In genomic region chr16:4629950-4630349, GRCm38 (mm10) we compare ENCODE assay signal across 9 mouse cellular contexts. TPM values are rescaled to one million over a fixed set of nuclear protein-coding genes. Genes with fewer than 3 reads are reported as not detected.
DNase-seq lines count a peak whose midpoint lies in the region; ATAC-seq and TF ChIP-seq lines count a peak whose summit lies in the region.
"Had no signal": no experiment of that assay in that cellular context is flagged by ENCODE, and none has a peak within 500 bp of the region (broad histone marks: within the 10 kb centered on the region; RNA-seq: fewer than 3 reads in every experiment).

No protein-coding gene starts in this region.

- H3K27ac ChIP-seq in kidney, embryonic 16.5 days (ENCODE audit: low read length), result no peak overlapping the region
- H3K27ac ChIP-seq in liver, embryonic 15.5 days (replicated peaks), result no peak overlapping the region
- no peak overlapping the region for H3K27ac ChIP-seq in olfactory bulb, adult 2 months (ENCODE audit: insufficient read depth, low read depth, low read length)
- H3K27ac ChIP-seq: stomach, embryonic 15.5 days had no signal

- DNase-seq in A20 (ENCODE audit: low read depth, low spot score), result peak; percentile 70
- peak; percentile 90 to 92 for DNase-seq in adrenal gland, adult 18-20 months (ENCODE audit: low spot score in 2 of 2)
- peak; percentile 77 for DNase-seq in embryo, embryonic 11 days
- peak; percentile 70 to 82 for DNase-seq in heart, adult 9 months (ENCODE audit: low spot score in 2 of 2)
- peak; percentile 74 for DNase-seq in thymus, postnatal 0 days (ENCODE audit: low spot score)

- H3K4me3 ChIP-seq in kidney, embryonic 16.5 days (ENCODE audit: low read length), result no peak overlapping the region
- no peak overlapping the region for H3K4me3 ChIP-seq in liver, embryonic 15.5 days (replicated peaks)
- H3K4me3 ChIP-seq in olfactory bulb, adult 2 months (ENCODE audit: insufficient read depth, low read depth, low read length), result no peak overlapping the region
- H3K4me3 ChIP-seq: stomach, embryonic 15.5 days had no signal

- 0 out of 2 replicates have a peak, but pooled peaks cover 7% of the 10 kb centered on the region for H3K36me3 ChIP-seq in kidney, embryonic 16.5 days (ENCODE audit: insufficient read depth, low read length)
- peaks cover 51% of the 10 kb centered on the region for H3K36me3 ChIP-seq in liver, embryonic 15.5 days (replicated peaks)

- no peak for TF ChIP-seq POLR2A in olfactory bulb, adult 2 months (IDR thresholded peaks at IDR 0.05; ENCODE audit: insufficient read depth, low read depth, low read length)

- no peaks in the 10 kb centered on the region for H3K27me3 ChIP-seq in kidney, embryonic 16.5 days (ENCODE audit: insufficient read depth, low read length)
- no peaks in the 10 kb centered on the region for H3K27me3 ChIP-seq in liver, embryonic 15.5 days
- H3K27me3 ChIP-seq: stomach, embryonic 15.5 days had no signal

- ATAC-seq in kidney, embryonic 16.5 days (ENCODE audit: low FRiP score, low TSS enrichment), result peak; percentile 20; the same call in 1 of the 2 replicates
- ATAC-seq in liver, embryonic 15.5 days (ENCODE audit: insufficient read depth), result 0 out of 2 replicates have a peak, but pooled peaks have one; percentile 47

- H3K9me3 ChIP-seq in kidney, embryonic 16.5 days (ENCODE audit: low read length), result no peaks in the 10 kb centered on the region
- H3K9me3 ChIP-seq in liver, embryonic 15.5 days (replicated peaks), result no peaks in the 10 kb centered on the region
- H3K9me3 ChIP-seq: stomach, embryonic 15.5 days had no signal

- H3K9ac ChIP-seq in kidney, embryonic 16.5 days (replicated peaks; ENCODE audit: low read length), result no peak overlapping the region
- no peak overlapping the region for H3K9ac ChIP-seq in liver, embryonic 15.5 days
- H3K9ac ChIP-seq: stomach, embryonic 15.5 days had no signal

- 23% methylated on average over 6 of the region's 6 CpGs for WGBS in kidney, embryonic 16.5 days
- 19% methylated on average over 6 of the region's 6 CpGs for WGBS in liver, embryonic 15.5 days (ENCODE audit: insufficient replicate concordance)
- 23% methylated on average over 6 of the region's 6 CpGs for WGBS in olfactory bulb, adult 2 months

- H3K4me2 ChIP-seq in kidney, embryonic 16.5 days (replicated peaks; ENCODE audit: low read depth, low read length), result no peak overlapping the region
- no peak overlapping the region for H3K4me2 ChIP-seq in liver, embryonic 15.5 days
- H3K4me2 ChIP-seq: stomach, embryonic 15.5 days had no signal

- peak; percentile 94 for TF ChIP-seq CTCF in olfactory bulb, adult 2 months (IDR thresholded peaks at IDR 0.05; ENCODE audit: insufficient read depth, low read depth, low read length)

- no peaks in the 10 kb centered on the region; the same call in none of the 2 replicates for H3K4me1 ChIP-seq in kidney, embryonic 16.5 days (ENCODE audit: insufficient read depth, low read length)
- peaks cover 7% of the 10 kb centered on the region for H3K4me1 ChIP-seq in liver, embryonic 15.5 days (replicated peaks)
- no peaks in the 10 kb centered on the region for H3K4me1 ChIP-seq in olfactory bulb, adult 2 months (ENCODE audit: control insufficient read depth, insufficient read depth, low read length)

RNA-seq across cellular contexts. Expression of gene Pam16, which starts 5.2 kb away (rescaled TPM):
- 100 to 1,000 TPM; 117 to 118 TPM for total RNA-seq in adrenal gland, adult 18-20 months (2021)
- 67.8 and 80.4 TPM in 2 replicates for polyA plus RNA-seq in kidney, embryonic 16.5 days (2015; fragmentation: Nextera tagmentation; extraction: Ambion mirVana)
- polyA plus RNA-seq in liver, embryonic 15.5 days (2015; fragmentation: Nextera tagmentation; extraction: Ambion mirVana), result 41.1 and 53.2 TPM in 2 replicates
- not detected in 2 replicates for polyA plus RNA-seq in olfactory bulb, adult 2 months (2012; ENCODE audit: insufficient read depth, insufficient read length, low replicate concordance, missing spikeins)
- polyA plus RNA-seq in thymus, postnatal 0 days (2015; fragmentation: Nextera tagmentation; extraction: Ambion mirVana), result 147 and 155 TPM in 2 replicates

RNA-seq across cellular contexts. Expression of gene Vasn, which starts 9.8 kb away (rescaled TPM):
- total RNA-seq in adrenal gland, adult 18-20 months (2021), result 10 to 100 TPM; 10.0 to 15.3 TPM
- 26.8 TPM in 2 replicates for polyA plus RNA-seq in kidney, embryonic 16.5 days (2015; fragmentation: Nextera tagmentation; extraction: Ambion mirVana)
- 2.4 and 2.8 TPM in 2 replicates for polyA plus RNA-seq in liver, embryonic 15.5 days (2015; fragmentation: Nextera tagmentation; extraction: Ambion mirVana)
- polyA plus RNA-seq in olfactory bulb, adult 2 months (2012; ENCODE audit: insufficient read depth, insufficient read length, low replicate concordance, missing spikeins), result not detected in 2 replicates
- polyA plus RNA-seq in thymus, postnatal 0 days (2015; fragmentation: Nextera tagmentation; extraction: Ambion mirVana), result 2.0 and 2.4 TPM in 2 replicates

RNA-seq across cellular contexts. Expression of gene Dnaja3, which starts 9.8 kb away (rescaled TPM):
- total RNA-seq in adrenal gland, adult 18-20 months (2021), result 100 to 1,000 TPM; 132 to 145 TPM
- 89.6 and 95.3 TPM in 2 replicates for polyA plus RNA-seq in kidney, embryonic 16.5 days (2015; fragmentation: Nextera tagmentation; extraction: Ambion mirVana)
- 45.7 and 50.1 TPM in 2 replicates for polyA plus RNA-seq in liver, embryonic 15.5 days (2015; fragmentation: Nextera tagmentation; extraction: Ambion mirVana)
- polyA plus RNA-seq in olfactory bulb, adult 2 months (2012; ENCODE audit: insufficient read depth, insufficient read length, low replicate concordance, missing spikeins), result not detected in 2 replicates
- polyA plus RNA-seq in thymus, postnatal 0 days (2015; fragmentation: Nextera tagmentation; extraction: Ambion mirVana), result 47.3 and 48.7 TPM in 2 replicates

RNA-seq across cellular contexts. Expression of gene Glis2, which starts 35.4 kb away (rescaled TPM):
- 10 to 100 TPM; 11.3 to 11.5 TPM for total RNA-seq in adrenal gland, adult 18-20 months (2021)
- 43.6 and 53.6 TPM in 2 replicates for polyA plus RNA-seq in kidney, embryonic 16.5 days (2015; fragmentation: Nextera tagmentation; extraction: Ambion mirVana)
- 2.0 and 2.3 TPM in 2 replicates for polyA plus RNA-seq in liver, embryonic 15.5 days (2015; fragmentation: Nextera tagmentation; extraction: Ambion mirVana)
- not detected in 2 replicates for polyA plus RNA-seq in olfactory bulb, adult 2 months (2012; ENCODE audit: insufficient read depth, insufficient read length, low replicate concordance, missing spikeins)
- polyA plus RNA-seq in thymus, postnatal 0 days (2015; fragmentation: Nextera tagmentation; extraction: Ambion mirVana), result 3.6 and 5.3 TPM in 2 replicates

RNA-seq across cellular contexts. Expression of gene Coro7, which starts 49.6 kb away (rescaled TPM):
- total RNA-seq in adrenal gland, adult 18-20 months (2021), result 10 to 100 TPM; 21.0 to 25.7 TPM
- 21.4 and 24.0 TPM in 2 replicates for polyA plus RNA-seq in kidney, embryonic 16.5 days (2015; fragmentation: Nextera tagmentation; extraction: Ambion mirVana)
- polyA plus RNA-seq in liver, embryonic 15.5 days (2015; fragmentation: Nextera tagmentation; extraction: Ambion mirVana), result 10.5 and 13.1 TPM in 2 replicates
- not detected in 2 replicates for polyA plus RNA-seq in olfactory bulb, adult 2 months (2012; ENCODE audit: insufficient read depth, insufficient read length, low replicate concordance, missing spikeins)
- polyA plus RNA-seq in thymus, postnatal 0 days (2015; fragmentation: Nextera tagmentation; extraction: Ambion mirVana), result 51.9 and 55.0 TPM in 2 replicates

Comparison
In these comparisons a context has a peak if more than half of its experiments do, and no peak if none do; other contexts are left out.
1. RNA of gene Pam16, which starts 5.2 kb away (polyA plus RNA-seq): 147 to 155 TPM in thymus, postnatal 0 days, 67.8 to 80.4 TPM in kidney, embryonic 16.5 days and 41.1 to 53.2 TPM in liver, embryonic 15.5 days; not detected in olfactory bulb, adult 2 months; every median in the first group is over 10 times any median in the second.
2. RNA of gene Dnaja3, which starts 9.8 kb away (polyA plus RNA-seq): 89.6 to 95.3 TPM in kidney, embryonic 16.5 days, 47.3 to 48.7 TPM in thymus, postnatal 0 days and 45.7 to 50.1 TPM in liver, embryonic 15.5 days; not detected in olfactory bulb, adult 2 months; every median in the first group is over 10 times any median in the second.
3. Peak in every context shown above with its lines, with median percentiles within 50 percentile points of each other: DNase-seq.